Mouse (Mus musculus): ENCODE measurements around the gene Gm21797. TPM values are rescaled to one million over a fixed set of nuclear protein-coding genes. Genes with fewer than 3 reads are reported as not detected.
"Not testable (repeated sequence)": the region's sequence is repeated elsewhere in the genome, so short reads cannot be mapped to it uniquely, and the experiment has no call there.

Gm21797 gene
- polyA plus RNA-seq (2015; fragmentation: Nextera tagmentation; extraction: Ambion mirVana) = not detected in 2 replicates

GRCm38 (mm10) chrY:40775665-40776064 lies at the start of gene Gm21797:
Gene Gm21797, minus strand, starts transcription at chrY:40775765.
- not testable (repeated sequence) for ATAC-seq (replicated peaks); H3K4me2 ChIP-seq (replicated peaks); H3K9ac ChIP-seq (replicated peaks); H3K36me3 ChIP-seq; H3K27ac ChIP-seq (replicated peaks); H3K4me3 ChIP-seq; H3K9me3 ChIP-seq; H3K27me3 ChIP-seq; H3K4me1 ChIP-seq
- WGBS = no CpG with 5 or more reads among the region's 3 CpGs

DNA sequence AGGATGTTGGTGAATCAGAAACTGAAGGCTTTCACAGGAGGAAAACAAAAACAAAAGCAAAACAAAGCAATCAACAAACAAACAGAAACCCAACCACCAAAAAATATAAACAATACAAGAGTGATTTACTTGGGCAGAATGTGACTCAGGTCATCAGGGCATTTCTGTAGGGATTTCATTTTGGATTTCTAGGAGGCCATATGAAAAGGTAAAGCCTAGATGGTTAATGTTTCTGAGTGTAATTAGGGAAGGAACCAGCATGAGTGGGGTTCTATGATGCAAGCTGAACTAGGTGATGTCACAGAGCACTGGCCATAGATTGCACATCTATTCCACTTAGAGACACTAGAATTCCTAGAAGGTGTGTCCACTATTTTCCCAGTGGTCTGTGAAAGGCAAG lies 29.0 kb upstream of the Gm21797 start, which contains the start of gene Gm20795:
Gene Gm20795, plus strand, starts transcription at position 301 of the 400 bp plus-strand sequence.
- ATAC-seq (replicated peaks); H3K4me3 ChIP-seq: not testable (repeated sequence)

More for the DNA sequence above, 29.0 kb upstream of the Gm21797 start, which contains the start of gene Gm20795:
- not testable (repeated sequence) for H3K27me3 ChIP-seq; H3K9me3 ChIP-seq; H3K36me3 ChIP-seq; H3K27ac ChIP-seq (replicated peaks); H3K4me1 ChIP-seq; H3K9ac ChIP-seq (replicated peaks); H3K4me2 ChIP-seq (replicated peaks)

Other genes with a start within 250 kb of the Gm21797 start
- gene Gm21852, start 123.8 kb downstream of the Gm21797 start, polyA plus RNA-seq (2015; fragmentation: Nextera tagmentation; extraction: Ambion mirVana) = not detected in 2 replicates
- not detected in 2 replicates for gene Gm20795, start 29.1 kb upstream of the Gm21797 start, polyA plus RNA-seq (2015; fragmentation: Nextera tagmentation; extraction: Ambion mirVana)

Data from forebrain, embryonic 15.5 days (tissue).